Mouse (Mus musculus): ENCODE data around the gene Ccdc148.

DNA sequence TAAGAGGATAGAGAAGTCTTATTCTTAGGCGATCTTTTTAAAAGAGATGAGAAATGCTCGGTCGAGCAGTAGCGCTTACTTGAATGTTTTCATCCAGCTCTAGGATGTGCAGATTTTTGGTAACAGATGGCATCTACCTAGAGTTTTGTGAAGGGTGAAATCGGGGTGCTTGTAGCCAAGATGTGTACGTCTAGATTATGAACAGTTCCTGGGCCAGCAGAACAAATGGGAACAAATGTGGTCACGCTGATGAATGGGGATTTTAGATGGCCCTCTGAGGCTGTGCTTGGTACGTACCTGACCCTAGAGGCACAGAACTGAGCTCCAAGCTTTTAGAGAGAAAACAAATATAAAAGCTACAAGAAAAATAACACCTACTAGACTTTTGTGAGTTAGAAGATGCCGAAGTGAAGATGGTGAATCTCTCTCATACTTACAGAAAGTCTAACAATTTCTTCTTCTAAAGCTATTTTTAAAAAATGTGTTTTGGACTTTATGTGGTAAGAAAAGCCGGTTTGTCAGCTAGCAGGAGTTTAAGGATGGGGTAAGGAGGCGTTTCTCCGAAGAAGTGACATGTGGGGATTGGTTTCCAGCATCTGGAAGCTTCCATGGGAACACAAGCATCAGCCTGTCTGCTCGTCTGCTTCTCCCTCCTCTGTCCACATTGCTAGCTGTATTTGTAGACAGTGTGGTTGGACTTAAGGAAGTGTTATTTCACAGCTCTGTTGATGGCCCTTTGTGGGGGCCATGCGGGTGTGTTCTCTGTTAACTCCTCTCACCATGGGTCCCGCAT is 21.0 kb upstream of the Ccdc148 start:
- no peak for TF ChIP-seq POLR2A (IDR thresholded peaks at IDR 0.05; ENCODE audit: borderline replicate concordance, low read depth, low read length)
- TF ChIP-seq CTCF (IDR thresholded peaks at IDR 0.05; ENCODE audit: low read depth, low read length), result no peak
